Mouse (Mus musculus) erythroblast, embryonic 14.5 days (primary cell): Measurements from ENCODE around the gene Ccdc183. TPM values are rescaled to one million over a fixed set of nuclear protein-coding genes. Genes with fewer than 3 reads are reported as not detected.

Experiments used
- H3K27me3 ChIP-seq: 2 replicates; pipeline ENCODE4 v1.6.1; 2012; ENCODE audit warnings: inconsistent platforms; ENCODE audit not compliant: control insufficient read depth
- H3K36me3 ChIP-seq: 2 replicates; pipeline ENCODE4 v1.6.1; 2012; ENCODE audit warnings: mild to moderate bottlenecking, inconsistent platforms; ENCODE audit not compliant: control insufficient read depth
- H3K4me1 ChIP-seq: 2 replicates; pipeline ENCODE4 v1.6.1; 2012; ENCODE audit warnings: inconsistent platforms; ENCODE audit not compliant: control insufficient read depth
- H3K4me3 ChIP-seq: replicated peaks from 2 replicates; pipeline ENCODE3; 2012; ENCODE audit warnings: moderate library complexity, mild to moderate bottlenecking, inconsistent platforms
- H3K9me3 ChIP-seq: 2 replicates; pipeline ENCODE4 v1.6.1; 2012; ENCODE audit warnings: low read length, inconsistent platforms, mixed read lengths; ENCODE audit not compliant: control insufficient read depth
- GATA1 ChIP-seq: IDR thresholded peaks from 2 replicates; pipeline ENCODE4 v1.6.1; 2012; ENCODE audit warnings: low read length, inconsistent platforms, mixed read lengths
- TAL1 ChIP-seq: IDR thresholded peaks from 3 replicates; pipeline ENCODE4 v1.6.1; 2012; ENCODE audit warnings: low read length, inconsistent platforms, mixed read lengths
- polyA plus RNA-seq: library from polyadenylated mRNA; stranded (reverse); fragments of >175 nt; gene quantifications from 2 replicates; pipeline ENCODE4 v1.2.3, GENCODE M21; 2012

Ccdc183 gene
- polyA plus RNA-seq, 1 experiment, result not detected

GRCm38 (mm10) chr2:25654502-25654901, 37.0 kb upstream of the Ccdc183 start:
- TF ChIP-seq TAL1 (no peak), GATA1 (no peak)
- no peaks in the 10 kb centered on the region for H3K36me3 ChIP-seq
- H3K4me3 ChIP-seq, result no peak overlapping the region
- H3K4me1 ChIP-seq, result no peaks in the 10 kb centered on the region
- H3K27me3 ChIP-seq, result no peaks in the 10 kb centered on the region
- H3K9me3 ChIP-seq, result no peaks in the 10 kb centered on the region

GRCm38 (mm10) chr2:25652902-25653301, 35.4 kb upstream of the Ccdc183 start, which contains the start of gene Lcn8:
Gene Lcn8 (plus strand): TSS chr2:25653120.
- no peaks in the 10 kb centered on the region for H3K9me3 ChIP-seq
- H3K4me1 ChIP-seq, result no peaks in the 10 kb centered on the region
- H3K4me3 ChIP-seq, result no peak within 1 kb of the TSS
- no peaks in the 10 kb centered on the region for H3K27me3 ChIP-seq
- no peaks in the 10 kb centered on the region for H3K36me3 ChIP-seq
- TF ChIP-seq TAL1, result no peak
- TF ChIP-seq GATA1, result no peak

- no peak for TF ChIP-seq TAL1
- no peak for TF ChIP-seq GATA1
- H3K4me3 ChIP-seq, result no peak overlapping the region
- no peaks in the 10 kb centered on the region for H3K27me3 ChIP-seq
- H3K36me3 ChIP-seq, result no peaks in the 10 kb centered on the region
- no peaks in the 10 kb centered on the region for H3K9me3 ChIP-seq
- no peaks in the 10 kb centered on the region for H3K4me1 ChIP-seq
Observed at GRCm38 (mm10) chr2:25639890-25640289, 22.4 kb upstream of the Ccdc183 start.

GRCm38 (mm10) chr2:25634046-25634445, 16.6 kb upstream of the Ccdc183 start:
- Histone ChIP-seq H3K27me3 (no peaks in the 10 kb centered on the region), H3K9me3 (no peaks in the 10 kb centered on the region), H3K4me1 (no peaks in the 10 kb centered on the region), H3K4me3 (no peak overlapping the region), H3K36me3 (no peaks in the 10 kb centered on the region)
- no peak for TF ChIP-seq TAL1
- TF ChIP-seq GATA1, result no peak

GRCm38 (mm10) chr2:25633616-25634015, 16.1 kb upstream of the Ccdc183 start:
- Histone ChIP-seq H3K4me1 (no peaks in the 10 kb centered on the region), H3K9me3 (no peaks in the 10 kb centered on the region), H3K27me3 (peaks cover 2% of the 10 kb centered on the region; the same call in 1 of the 2 replicates), H3K4me3 (no peak overlapping the region), H3K36me3 (no peaks in the 10 kb centered on the region)
- TF ChIP-seq GATA1 (no peak), TAL1 (no peak)

- no peak for TF ChIP-seq GATA1
- no peak for TF ChIP-seq TAL1
- no peaks in the 10 kb centered on the region for H3K9me3 ChIP-seq
- no peaks in the 10 kb centered on the region for H3K4me1 ChIP-seq
- H3K36me3 ChIP-seq, result no peaks in the 10 kb centered on the region
- H3K27me3 ChIP-seq, result peaks cover 4% of the 10 kb centered on the region
- H3K4me3 ChIP-seq, result no peak overlapping the region
Observed at GRCm38 (mm10) chr2:25628738-25629137, 11.3 kb upstream of the Ccdc183 start.

- Histone ChIP-seq H3K27me3 (peaks cover 4% of the 10 kb centered on the region), H3K9me3 (no peaks in the 10 kb centered on the region), H3K36me3 (no peaks in the 10 kb centered on the region), H3K4me3 (no peak within 1 kb of the TSS), H3K4me1 (no peaks in the 10 kb centered on the region)
- TF ChIP-seq GATA1, result no peak
- TF ChIP-seq TAL1, result no peak
Observed at GRCm38 (mm10) chr2:25627811-25628210, 10.3 kb upstream of the Ccdc183 start, which contains the start of gene Fcna. Gene Fcna (minus strand): TSS chr2:25628030.

- Histone ChIP-seq H3K9me3 (no peaks in the 10 kb centered on the region), H3K36me3 (no peaks in the 10 kb centered on the region), H3K27me3 (peaks cover 4% of the 10 kb centered on the region), H3K4me1 (peaks cover 9% of the 10 kb centered on the region), H3K4me3 (no peak overlapping the region)
- TF ChIP-seq GATA1 (no peak), TAL1 (no peak)
Observed at GRCm38 (mm10) chr2:25625986-25626385, 8.5 kb upstream of the Ccdc183 start.

- peak within 1 kb of the TSS; percentile 58 for H3K4me3 ChIP-seq
- H3K36me3 ChIP-seq, result no peaks in the 10 kb centered on the region
- peaks cover 31% of the 10 kb centered on the region for H3K27me3 ChIP-seq
- TF ChIP-seq GATA1, result no peak
- no peak for TF ChIP-seq TAL1
- peaks cover 9% of the 10 kb centered on the region for H3K4me1 ChIP-seq
- H3K9me3 ChIP-seq, result no peaks in the 10 kb centered on the region
Observed at GRCm38 (mm10) chr2:25621229-25622200, 4.0 kb upstream of the Ccdc183 start, which contains the start of gene Tmem141. Gene Tmem141 (minus strand): TSS chr2:25622005.
